Mouse (Mus musculus): ENCODE measurements around the gene Stk10. TPM values are rescaled to one million over a fixed set of nuclear protein-coding genes. Genes with fewer than 3 reads are reported as not detected.

Gene Stk10
- polyA plus RNA-seq, 1 experiment from 2014 or later = 1.6 TPM

DNA sequence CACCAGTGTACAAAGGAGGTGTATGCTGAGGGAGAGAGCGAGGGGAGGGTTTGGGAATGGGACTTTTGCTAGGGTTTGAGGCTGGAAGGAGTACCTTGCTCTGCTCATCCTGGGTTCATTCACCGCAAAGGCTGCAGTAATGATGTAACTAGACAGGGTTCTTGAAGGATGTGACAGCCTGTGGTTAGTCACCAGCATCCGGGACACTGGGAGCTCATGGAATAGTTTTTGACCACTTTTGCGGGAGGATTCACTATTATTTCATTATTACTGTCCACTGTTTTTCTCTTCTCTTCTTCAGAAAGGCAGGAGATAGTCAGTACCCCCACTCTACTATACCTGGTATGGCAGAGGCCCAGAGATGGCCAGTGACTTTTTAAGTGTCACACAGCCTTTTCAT, 9.1 kb downstream of the Stk10 start:
- H3K36me3 ChIP-seq (ENCODE audit: control insufficient read depth, insufficient read depth, low read length) = no peaks in the 10 kb centered on the region
- H3K9ac ChIP-seq (ENCODE audit: low read depth, low read length) = 0 out of 2 replicates have a peak overlapping the region, but pooled peaks have one; percentile 34
- no peaks in the 10 kb centered on the region for H3K27me3 ChIP-seq (ENCODE audit: control insufficient read depth, insufficient read depth, low read length)
- no peak overlapping the region for H3K4me3 ChIP-seq (ENCODE audit: low read depth, low read length)
- no peak for ATAC-seq (replicated peaks; ENCODE audit: insufficient number of reproducible peaks, low FRiP score, low TSS enrichment)
- H3K4me2 ChIP-seq = peak overlapping the region; percentile 24; the same call in 1 of the 2 replicates
- H3K9me3 ChIP-seq (replicated peaks; ENCODE audit: control insufficient read depth, low read length) = no peaks in the 10 kb centered on the region
- 90% methylated on average over 4 of the region's 4 CpGs for WGBS (ENCODE audit: insufficient replicate concordance)
- peaks cover 13% of the 10 kb centered on the region for H3K4me1 ChIP-seq (ENCODE audit: control insufficient read depth, insufficient read depth, low read length)
- peak overlapping the region; percentile 54; the same call in 1 of the 2 replicates for H3K27ac ChIP-seq (ENCODE audit: low read depth, low read length)

DNA sequence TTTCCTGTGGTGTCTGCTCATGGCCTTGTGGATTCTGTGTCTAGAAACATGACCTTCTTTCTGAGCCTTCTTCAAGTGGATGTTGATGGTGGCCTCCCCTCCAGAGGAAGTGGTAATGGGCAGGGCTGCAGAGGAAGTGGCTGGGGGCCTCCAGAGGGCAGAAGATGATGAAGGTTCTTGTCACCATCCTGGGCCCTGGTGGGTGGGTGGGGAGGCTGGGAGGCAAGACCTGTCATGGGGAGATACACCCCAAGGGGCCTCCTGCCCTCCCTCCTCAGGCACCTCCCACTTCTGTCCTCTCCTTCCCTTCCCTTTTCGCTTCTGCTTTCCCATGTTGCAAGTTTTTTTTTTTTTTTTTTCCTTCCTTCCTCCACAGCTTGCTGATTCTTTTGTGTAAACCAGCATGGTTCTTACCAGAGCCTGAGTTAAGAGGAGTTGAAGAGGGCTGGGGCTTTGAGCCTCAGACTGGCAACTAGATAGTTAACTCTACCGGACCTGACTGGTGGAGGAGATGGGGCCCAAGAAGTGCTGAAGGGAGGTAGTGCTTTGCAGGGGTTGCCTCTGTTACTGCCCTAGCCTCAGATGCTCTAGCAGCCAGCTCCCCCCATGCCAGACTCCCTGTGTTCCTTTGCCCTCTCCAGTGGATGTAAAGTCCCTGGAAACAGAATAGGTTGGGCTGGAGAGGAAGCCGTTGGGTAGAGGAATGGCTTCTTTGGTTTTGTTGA, 9.7 kb downstream of the Stk10 start:
- 43% methylated on average over 3 of the region's 3 CpGs for WGBS (ENCODE audit: insufficient replicate concordance)

DNA sequence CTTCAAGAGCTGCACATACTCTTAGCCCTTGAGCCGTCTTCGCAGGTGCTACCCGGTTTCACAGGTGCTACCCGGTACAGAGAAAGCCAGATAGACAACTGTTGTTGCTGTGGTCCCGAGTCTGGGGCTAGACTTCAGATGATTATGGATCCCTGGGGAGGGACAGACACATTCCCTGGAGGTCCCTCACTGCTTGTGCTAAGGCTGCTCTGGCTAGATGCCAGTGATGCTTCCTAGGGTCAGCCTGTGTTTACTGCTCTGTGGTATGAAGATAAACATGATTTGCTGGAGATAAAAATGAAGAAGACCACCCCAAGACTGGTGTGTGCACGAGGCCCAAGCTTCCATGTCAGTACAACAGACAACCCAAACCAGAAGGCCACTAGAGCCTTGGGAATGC, 10.9 kb downstream of the Stk10 start:
- ATAC-seq (replicated peaks; ENCODE audit: insufficient number of reproducible peaks, low FRiP score, low TSS enrichment) = no peak
- Histone ChIP-seq H3K4me3 (ENCODE audit: low read depth, low read length) (no peak overlapping the region), H3K4me2 (no peak overlapping the region), H3K27ac (ENCODE audit: low read depth, low read length) (no peak overlapping the region), H3K27me3 (ENCODE audit: control insufficient read depth, insufficient read depth, low read length) (no peaks in the 10 kb centered on the region), H3K9ac (ENCODE audit: low read depth, low read length) (no peak overlapping the region), H3K4me1 (ENCODE audit: control insufficient read depth, insufficient read depth, low read length) (peaks cover 9% of the 10 kb centered on the region), H3K36me3 (ENCODE audit: control insufficient read depth, insufficient read depth, low read length) (no peaks in the 10 kb centered on the region), H3K9me3 (replicated peaks; ENCODE audit: control insufficient read depth, low read length) (no peaks in the 10 kb centered on the region)
- 83% methylated on average over 6 of the region's 6 CpGs for WGBS (ENCODE audit: insufficient replicate concordance)

More for the DNA sequence above, 9.7 kb downstream of the Stk10 start:
- peak overlapping the region; percentile 73 for H3K27ac ChIP-seq (ENCODE audit: low read depth, low read length)
- H3K9me3 ChIP-seq (replicated peaks; ENCODE audit: control insufficient read depth, low read length) = no peaks in the 10 kb centered on the region
- ATAC-seq (replicated peaks; ENCODE audit: insufficient number of reproducible peaks, low FRiP score, low TSS enrichment) = peak; percentile 64; the same call in 1 of the 2 replicates
- H3K4me2 ChIP-seq = peak overlapping the region; percentile 24; the same call in 1 of the 2 replicates
- no peak overlapping the region for H3K4me3 ChIP-seq (ENCODE audit: low read depth, low read length)
- no peaks in the 10 kb centered on the region for H3K36me3 ChIP-seq (ENCODE audit: control insufficient read depth, insufficient read depth, low read length)
- H3K27me3 ChIP-seq (ENCODE audit: control insufficient read depth, insufficient read depth, low read length) = no peaks in the 10 kb centered on the region
- 0 out of 2 replicates have a peak overlapping the region, but pooled peaks have one; percentile 34 for H3K9ac ChIP-seq (ENCODE audit: low read depth, low read length)
- peaks cover 13% of the 10 kb centered on the region for H3K4me1 ChIP-seq (ENCODE audit: control insufficient read depth, insufficient read depth, low read length)

- H3K36me3 ChIP-seq (ENCODE audit: control insufficient read depth, insufficient read depth, low read length) = no peaks in the 10 kb centered on the region
- peaks cover 8% of the 10 kb centered on the region for H3K4me1 ChIP-seq (ENCODE audit: control insufficient read depth, insufficient read depth, low read length)
- H3K4me2 ChIP-seq = no peak overlapping the region
- no peak for ATAC-seq (replicated peaks; ENCODE audit: insufficient number of reproducible peaks, low FRiP score, low TSS enrichment)
- no peaks in the 10 kb centered on the region for H3K27me3 ChIP-seq (ENCODE audit: control insufficient read depth, insufficient read depth, low read length)
- no peak overlapping the region for H3K4me3 ChIP-seq (ENCODE audit: low read depth, low read length)
- no peaks in the 10 kb centered on the region for H3K9me3 ChIP-seq (replicated peaks; ENCODE audit: control insufficient read depth, low read length)
- H3K27ac ChIP-seq (ENCODE audit: low read depth, low read length) = no peak overlapping the region
- H3K9ac ChIP-seq (ENCODE audit: low read depth, low read length) = no peak overlapping the region
- 92% methylated on average over 5 of the region's 5 CpGs for WGBS (ENCODE audit: insufficient replicate concordance)
These were observed 11.4 kb downstream of the Stk10 start for GRCm38 (mm10) chr11:32544497-32544896.

DNA sequence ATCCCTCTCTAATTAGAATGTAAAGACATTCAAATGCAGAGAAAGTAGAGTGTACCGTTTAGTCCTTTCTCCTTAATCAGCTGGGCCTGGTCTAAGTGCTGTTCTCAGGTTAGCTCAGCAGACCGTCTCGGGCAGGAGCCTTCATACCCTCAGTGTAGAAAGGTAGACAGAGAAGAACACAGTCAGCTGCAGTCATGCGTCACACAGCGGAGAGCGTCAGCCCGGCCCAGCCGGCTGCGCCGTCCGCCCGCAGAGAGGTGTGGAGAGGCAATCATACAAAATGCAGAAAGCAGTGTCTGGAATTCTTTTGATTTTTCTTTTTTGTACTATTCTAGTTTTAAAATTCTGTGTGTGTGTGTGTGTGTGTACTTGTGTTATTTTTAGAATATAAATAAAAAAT, 12.5 kb downstream of the Stk10 start:
- Histone ChIP-seq H3K4me3 (ENCODE audit: low read depth, low read length) (no peak overlapping the region), H3K27ac (ENCODE audit: low read depth, low read length) (no peak overlapping the region), H3K4me2 (no peak overlapping the region), H3K4me1 (ENCODE audit: control insufficient read depth, insufficient read depth, low read length) (peaks cover 8% of the 10 kb centered on the region), H3K36me3 (ENCODE audit: control insufficient read depth, insufficient read depth, low read length) (no peaks in the 10 kb centered on the region), H3K9ac (ENCODE audit: low read depth, low read length) (no peak overlapping the region), H3K27me3 (ENCODE audit: control insufficient read depth, insufficient read depth, low read length) (no peaks in the 10 kb centered on the region), H3K9me3 (replicated peaks; ENCODE audit: control insufficient read depth, low read length) (no peaks in the 10 kb centered on the region)
- 88% methylated on average over 12 of the region's 12 CpGs for WGBS (ENCODE audit: insufficient replicate concordance)
- no peak for ATAC-seq (replicated peaks; ENCODE audit: insufficient number of reproducible peaks, low FRiP score, low TSS enrichment)

DNA sequence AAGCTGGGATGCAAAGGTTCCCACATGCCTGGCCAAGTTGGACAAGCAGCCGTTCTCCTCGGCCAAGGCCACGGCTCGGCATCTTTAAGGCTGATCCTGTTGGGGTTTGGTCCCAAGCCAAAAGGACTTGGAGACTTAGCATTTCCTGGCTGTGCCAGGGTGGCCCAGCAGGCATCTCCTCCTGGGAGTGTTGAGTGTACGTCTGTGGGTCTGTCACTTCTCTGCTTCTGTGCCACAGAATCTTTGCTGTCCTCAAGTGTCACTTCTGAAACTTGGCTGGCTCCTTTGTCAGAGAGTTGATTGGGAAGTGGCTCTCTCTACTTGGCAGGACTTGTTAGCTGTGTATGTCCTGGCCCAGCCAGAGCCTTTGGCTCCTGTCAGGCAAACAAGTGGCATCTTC, 13.4 kb downstream of the Stk10 start:
- Histone ChIP-seq H3K4me2 (no peak overlapping the region), H3K9me3 (replicated peaks; ENCODE audit: control insufficient read depth, low read length) (no peaks in the 10 kb centered on the region), H3K4me3 (ENCODE audit: low read depth, low read length) (no peak overlapping the region), H3K4me1 (ENCODE audit: control insufficient read depth, insufficient read depth, low read length) (peaks cover 8% of the 10 kb centered on the region), H3K27me3 (ENCODE audit: control insufficient read depth, insufficient read depth, low read length) (no peaks in the 10 kb centered on the region), H3K36me3 (ENCODE audit: control insufficient read depth, insufficient read depth, low read length) (no peaks in the 10 kb centered on the region), H3K27ac (ENCODE audit: low read depth, low read length) (no peak overlapping the region), H3K9ac (ENCODE audit: low read depth, low read length) (no peak overlapping the region)
- WGBS (ENCODE audit: insufficient replicate concordance) = 78% methylated on average over 5 of the region's 5 CpGs
- ATAC-seq (replicated peaks; ENCODE audit: insufficient number of reproducible peaks, low FRiP score, low TSS enrichment) = no peak

DNA sequence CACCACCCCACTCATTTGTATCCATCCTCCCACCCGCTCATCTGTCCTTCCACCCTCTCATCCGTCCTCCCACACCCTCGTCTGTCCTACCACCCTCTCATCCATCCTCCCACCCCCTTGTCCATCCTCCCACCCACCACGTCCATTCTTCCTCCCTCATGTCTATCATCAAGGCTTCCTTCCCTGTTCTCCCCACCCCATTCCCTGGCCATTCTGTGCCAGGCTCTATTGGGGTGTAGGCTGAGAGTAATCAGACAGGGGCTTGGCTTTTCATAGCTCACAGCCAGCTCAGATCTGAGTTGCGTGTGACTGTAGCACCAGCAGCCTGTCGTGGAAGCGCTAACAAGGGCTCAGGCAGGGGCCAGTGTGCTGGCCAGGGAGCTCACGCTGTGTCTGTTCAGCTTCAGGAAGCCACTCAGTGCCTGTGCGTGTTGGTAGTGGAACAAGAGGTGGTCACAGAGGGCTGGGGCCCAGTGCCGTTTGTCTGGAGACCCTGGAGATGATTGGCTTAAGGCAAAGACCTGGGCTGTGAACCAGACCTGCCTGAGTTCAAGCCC, 14.4 kb downstream of the Stk10 start:
- ATAC-seq (replicated peaks; ENCODE audit: insufficient number of reproducible peaks, low FRiP score, low TSS enrichment) = no peak
- Histone ChIP-seq H3K27ac (ENCODE audit: low read depth, low read length) (no peak overlapping the region), H3K4me2 (no peak overlapping the region), H3K9me3 (replicated peaks; ENCODE audit: control insufficient read depth, low read length) (no peaks in the 10 kb centered on the region), H3K27me3 (ENCODE audit: control insufficient read depth, insufficient read depth, low read length) (no peaks in the 10 kb centered on the region), H3K4me1 (ENCODE audit: control insufficient read depth, insufficient read depth, low read length) (peaks cover 5% of the 10 kb centered on the region), H3K9ac (ENCODE audit: low read depth, low read length) (no peak overlapping the region), H3K36me3 (ENCODE audit: control insufficient read depth, insufficient read depth, low read length) (no peaks in the 10 kb centered on the region), H3K4me3 (ENCODE audit: low read depth, low read length) (no peak overlapping the region)
- 68% methylated on average over 10 of the region's 10 CpGs for WGBS (ENCODE audit: insufficient replicate concordance)

DNA sequence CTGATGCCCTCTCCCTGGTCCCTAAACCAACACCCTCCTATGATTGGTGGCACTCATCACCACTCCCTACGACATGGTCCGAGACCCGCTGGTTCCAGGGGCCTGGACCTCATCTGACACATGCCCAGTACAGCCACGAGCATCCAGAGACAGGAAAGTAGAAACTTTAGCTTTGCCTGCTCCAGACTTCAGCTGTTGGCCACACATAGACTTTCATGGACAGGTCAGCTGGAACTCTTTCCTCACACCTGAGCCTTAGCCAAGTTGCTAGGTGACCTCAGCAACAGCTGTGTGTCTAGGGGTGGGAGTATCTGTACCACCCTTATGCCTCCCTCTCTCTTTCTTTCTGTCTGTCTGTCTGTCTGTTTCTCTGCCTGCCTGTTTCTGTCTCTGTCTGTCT, 15.1 kb downstream of the Stk10 start:
- 76% methylated on average over 4 of the region's 4 CpGs for whole genome bisulfite sequencing (ENCODE audit: insufficient replicate concordance)
- H3K4me2 ChIP-seq = no peak overlapping the region
- H3K27ac ChIP-seq (ENCODE audit: low read depth, low read length) = no peak overlapping the region
- no peaks in the 10 kb centered on the region for H3K27me3 ChIP-seq (ENCODE audit: control insufficient read depth, insufficient read depth, low read length)
- peaks cover 10% of the 10 kb centered on the region for H3K4me1 ChIP-seq (ENCODE audit: control insufficient read depth, insufficient read depth, low read length)
- no peak for ATAC-seq (replicated peaks; ENCODE audit: insufficient number of reproducible peaks, low FRiP score, low TSS enrichment)
- no peak overlapping the region for H3K9ac ChIP-seq (ENCODE audit: low read depth, low read length)
- no peaks in the 10 kb centered on the region for H3K9me3 ChIP-seq (replicated peaks; ENCODE audit: control insufficient read depth, low read length)
- H3K36me3 ChIP-seq (ENCODE audit: control insufficient read depth, insufficient read depth, low read length) = no peaks in the 10 kb centered on the region
- H3K4me3 ChIP-seq (ENCODE audit: low read depth, low read length) = no peak overlapping the region

DNA sequence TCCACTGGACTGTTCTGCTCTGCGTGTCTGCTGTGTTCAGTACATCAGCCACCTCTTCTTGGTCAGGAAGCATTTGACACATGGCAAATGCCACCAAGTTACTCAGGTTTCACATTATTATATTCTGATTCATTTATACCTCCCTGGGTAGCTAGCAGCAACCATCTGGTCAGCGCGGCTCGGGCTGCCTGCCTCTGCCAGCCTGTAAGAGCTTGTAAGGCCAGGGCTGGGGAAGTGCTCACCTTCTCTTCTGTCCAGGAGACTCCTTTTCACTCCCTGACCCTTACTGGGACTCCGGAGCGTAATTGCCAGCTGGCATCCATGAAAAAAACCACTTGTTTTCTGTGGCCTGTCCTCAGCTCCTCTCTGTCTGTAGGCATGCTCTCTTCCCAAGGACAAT, 16.1 kb downstream of the Stk10 start:
- H3K4me1 ChIP-seq (ENCODE audit: control insufficient read depth, insufficient read depth, low read length) = peaks cover 20% of the 10 kb centered on the region
- whole genome bisulfite sequencing (ENCODE audit: insufficient replicate concordance) = 81% methylated on average over 6 of the region's 6 CpGs
- no peak overlapping the region for H3K9ac ChIP-seq (ENCODE audit: low read depth, low read length)
- no peaks in the 10 kb centered on the region for H3K36me3 ChIP-seq (ENCODE audit: control insufficient read depth, insufficient read depth, low read length)
- no peaks in the 10 kb centered on the region for H3K27me3 ChIP-seq (ENCODE audit: control insufficient read depth, insufficient read depth, low read length)
- no peak overlapping the region for H3K4me3 ChIP-seq (ENCODE audit: low read depth, low read length)
- no peaks in the 10 kb centered on the region for H3K9me3 ChIP-seq (replicated peaks; ENCODE audit: control insufficient read depth, low read length)
- no peak overlapping the region for H3K4me2 ChIP-seq
- ATAC-seq (replicated peaks; ENCODE audit: insufficient number of reproducible peaks, low FRiP score, low TSS enrichment) = no peak
- no peak overlapping the region for H3K27ac ChIP-seq (ENCODE audit: low read depth, low read length)
